Mouse (Mus musculus): Measurements from ENCODE around the gene Gm9913. TPM values are rescaled to one million over a fixed set of nuclear protein-coding genes. Genes with fewer than 3 reads are reported as not detected.

The Gm9913 gene
- total and polyA plus RNA-seq, 2 experiments from 2014 or later, result 0.20 TPM; not detected in 1

DNA sequence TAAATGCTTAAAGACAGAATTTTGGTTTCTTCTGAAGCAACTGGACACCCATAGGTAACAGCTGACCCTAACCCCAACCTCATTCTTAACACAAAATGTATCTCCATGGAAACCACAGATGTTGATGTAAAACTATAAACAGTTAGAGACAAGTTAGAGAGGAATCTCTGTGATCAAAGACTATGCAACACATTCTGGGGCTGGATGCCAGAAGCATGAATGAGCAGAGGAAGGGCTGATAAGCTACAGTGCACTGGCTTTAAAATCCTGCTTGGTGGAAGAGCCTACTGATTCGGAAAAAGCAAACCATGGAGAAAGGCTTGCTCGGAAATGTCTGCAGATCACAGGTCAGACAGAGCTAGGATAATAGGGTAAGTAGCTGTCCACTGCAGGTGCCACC, 31.7 kb upstream of the Gm9913 start:
- Histone ChIP-seq H3K4me3 (ENCODE audit: low read length) (no peak overlapping the region), H3K4me2 (ENCODE audit: low read depth, low read length) (no peak overlapping the region), H3K9ac (replicated peaks; ENCODE audit: low read length) (no peak overlapping the region), H3K27me3 (ENCODE audit: insufficient read depth, low read length) (no peaks in the 10 kb centered on the region), H3K9me3 (ENCODE audit: low read length) (no peaks in the 10 kb centered on the region), H3K36me3 (ENCODE audit: insufficient read depth, low read length) (no peaks in the 10 kb centered on the region), H3K4me1 (ENCODE audit: insufficient read depth, low read length) (no peaks in the 10 kb centered on the region), H3K27ac (no peak overlapping the region)
- 80% methylated on average over 2 of the region's 2 CpGs for WGBS
- DNase-seq (ENCODE audit: low spot score), result no peak
- no peak for TF ChIP-seq CTCF (IDR thresholded peaks at IDR 0.05; ENCODE audit: low read depth)
- ATAC-seq, result no peak

DNA sequence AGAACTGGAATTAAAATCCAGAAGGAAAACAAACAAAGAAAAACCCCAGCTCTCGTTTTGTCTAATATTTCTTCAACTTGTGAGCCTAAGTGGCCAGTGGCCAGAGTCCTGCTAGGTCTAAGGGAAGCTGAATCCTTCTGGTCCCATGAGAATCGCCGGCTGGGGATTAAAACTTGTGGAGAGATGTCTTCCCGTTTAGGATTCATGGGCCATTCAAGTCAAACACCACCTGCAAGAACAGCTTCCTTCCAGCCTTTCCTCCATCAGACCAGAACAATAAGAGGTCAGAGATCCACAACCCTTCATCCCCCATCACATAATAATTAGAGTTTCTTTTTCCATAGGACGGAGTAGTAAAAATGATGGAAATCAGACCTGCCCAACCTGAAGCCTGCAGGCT, 30.2 kb upstream of the Gm9913 start:
- H3K9ac ChIP-seq (replicated peaks; ENCODE audit: low read length), result no peak overlapping the region
- no peaks in the 10 kb centered on the region for H3K9me3 ChIP-seq (ENCODE audit: low read length)
- no peak overlapping the region for H3K27ac ChIP-seq
- no peaks in the 10 kb centered on the region for H3K36me3 ChIP-seq (ENCODE audit: insufficient read depth, low read length)
- 83% methylated on average over 5 of the region's 5 CpGs for whole genome bisulfite sequencing
- no peaks in the 10 kb centered on the region for H3K4me1 ChIP-seq (ENCODE audit: insufficient read depth, low read length)
- no peaks in the 10 kb centered on the region for H3K27me3 ChIP-seq (ENCODE audit: insufficient read depth, low read length)
- H3K4me3 ChIP-seq (ENCODE audit: low read length), result no peak overlapping the region
- DNase-seq (ENCODE audit: low spot score) (no peak), ATAC-seq (no peak)
- TF ChIP-seq CTCF (IDR thresholded peaks at IDR 0.05; ENCODE audit: low read depth), result no peak
- no peak overlapping the region for H3K4me2 ChIP-seq (ENCODE audit: low read depth, low read length)

DNA sequence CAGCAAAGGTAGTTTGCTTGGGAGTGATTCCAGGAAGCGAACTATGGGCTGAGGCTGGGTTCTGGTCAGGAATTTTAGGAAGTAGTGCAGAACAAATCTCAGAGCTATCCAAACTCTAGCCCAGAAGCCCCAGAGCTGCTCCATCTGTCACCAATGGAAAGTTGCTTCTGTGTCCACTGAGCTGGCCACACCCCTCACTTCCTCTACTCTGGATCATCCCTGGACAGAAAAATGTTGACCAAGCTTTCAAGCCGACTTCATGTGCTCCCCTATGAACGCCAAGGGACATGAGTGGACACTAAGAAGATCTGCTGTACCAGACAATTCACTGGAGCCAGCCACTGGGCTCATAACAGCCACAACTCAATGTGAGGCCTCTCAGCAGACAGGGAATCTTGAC, 28.7 kb upstream of the Gm9913 start:
- WGBS, result 86% methylated on average over 3 of the region's 3 CpGs
- no peaks in the 10 kb centered on the region for H3K9me3 ChIP-seq (ENCODE audit: low read length)
- H3K9ac ChIP-seq (replicated peaks; ENCODE audit: low read length), result no peak overlapping the region
- DNase-seq (ENCODE audit: low spot score), result no peak
- H3K36me3 ChIP-seq (ENCODE audit: insufficient read depth, low read length), result no peaks in the 10 kb centered on the region
- H3K4me1 ChIP-seq (ENCODE audit: insufficient read depth, low read length), result no peaks in the 10 kb centered on the region
- no peak overlapping the region for H3K27ac ChIP-seq
- no peak overlapping the region for H3K4me2 ChIP-seq (ENCODE audit: low read depth, low read length)
- ATAC-seq, result no peak
- no peak for TF ChIP-seq CTCF (IDR thresholded peaks at IDR 0.05; ENCODE audit: low read depth)
- H3K27me3 ChIP-seq (ENCODE audit: insufficient read depth, low read length), result no peaks in the 10 kb centered on the region
- no peak overlapping the region for H3K4me3 ChIP-seq (ENCODE audit: low read length)

DNA sequence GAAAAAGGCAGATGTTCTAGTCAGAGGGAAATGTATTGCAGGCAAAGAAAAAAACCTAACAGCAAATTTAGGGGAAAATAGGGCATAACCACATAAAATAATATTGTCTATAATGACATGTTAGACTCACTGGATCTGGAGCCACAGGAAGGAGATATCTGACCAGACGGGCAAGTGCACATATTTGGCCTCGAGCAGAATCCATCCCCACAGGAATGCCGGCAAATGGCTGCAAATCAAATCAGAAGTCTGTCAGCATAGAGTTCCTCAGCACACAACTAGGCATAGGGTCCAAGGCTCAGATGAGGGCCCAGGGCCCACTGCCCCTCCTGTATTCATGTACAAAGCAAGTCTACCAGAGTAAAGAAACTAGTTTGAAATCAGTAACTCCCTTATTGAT, 27.5 kb upstream of the Gm9913 start:
- Histone ChIP-seq H3K4me1 (ENCODE audit: insufficient read depth, low read length) (no peaks in the 10 kb centered on the region), H3K36me3 (ENCODE audit: insufficient read depth, low read length) (no peaks in the 10 kb centered on the region), H3K4me3 (ENCODE audit: low read length) (no peak overlapping the region), H3K27me3 (ENCODE audit: insufficient read depth, low read length) (no peaks in the 10 kb centered on the region), H3K9me3 (ENCODE audit: low read length) (no peaks in the 10 kb centered on the region), H3K27ac (no peak overlapping the region), H3K9ac (replicated peaks; ENCODE audit: low read length) (no peak overlapping the region), H3K4me2 (ENCODE audit: low read depth, low read length) (no peak overlapping the region)
- 76% methylated on average over 3 of the region's 3 CpGs for WGBS
- TF ChIP-seq CTCF (IDR thresholded peaks at IDR 0.05; ENCODE audit: low read depth), result no peak
- DNase-seq (ENCODE audit: low spot score), result no peak
- no peak for ATAC-seq

DNA sequence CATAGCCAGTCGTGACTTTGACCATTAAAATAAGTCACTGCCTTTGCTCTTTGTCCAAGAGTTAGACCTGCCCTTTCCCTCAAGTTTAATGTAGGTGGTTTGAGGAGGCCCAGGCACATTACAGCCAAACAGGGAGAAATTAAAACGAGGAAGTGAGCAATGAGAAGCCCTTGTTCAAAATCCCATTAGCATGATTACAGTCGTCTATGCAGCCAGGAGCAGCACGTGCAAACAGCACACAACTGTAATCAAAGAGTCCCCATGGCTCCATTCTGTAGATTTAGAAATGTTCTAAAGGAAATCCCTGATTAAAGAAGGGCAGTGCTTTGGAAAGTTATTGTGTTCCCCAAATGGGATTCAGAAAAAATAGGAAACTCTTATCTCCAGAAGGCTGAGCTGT, 26.2 kb upstream of the Gm9913 start:
- DNase-seq (ENCODE audit: low spot score) (no peak), ATAC-seq (no peak)
- H3K4me2 ChIP-seq (ENCODE audit: low read depth, low read length), result no peak overlapping the region
- H3K9ac ChIP-seq (replicated peaks; ENCODE audit: low read length), result no peak overlapping the region
- no peak overlapping the region for H3K4me3 ChIP-seq (ENCODE audit: low read length)
- no peaks in the 10 kb centered on the region for H3K4me1 ChIP-seq (ENCODE audit: insufficient read depth, low read length)
- no peak overlapping the region for H3K27ac ChIP-seq
- H3K36me3 ChIP-seq (ENCODE audit: insufficient read depth, low read length), result no peaks in the 10 kb centered on the region
- no peak for TF ChIP-seq CTCF (IDR thresholded peaks at IDR 0.05; ENCODE audit: low read depth)
- 57% methylated on average over 4 of the region's 4 CpGs for WGBS
- H3K9me3 ChIP-seq (ENCODE audit: low read length), result no peaks in the 10 kb centered on the region
- H3K27me3 ChIP-seq (ENCODE audit: insufficient read depth, low read length), result no peaks in the 10 kb centered on the region

DNA sequence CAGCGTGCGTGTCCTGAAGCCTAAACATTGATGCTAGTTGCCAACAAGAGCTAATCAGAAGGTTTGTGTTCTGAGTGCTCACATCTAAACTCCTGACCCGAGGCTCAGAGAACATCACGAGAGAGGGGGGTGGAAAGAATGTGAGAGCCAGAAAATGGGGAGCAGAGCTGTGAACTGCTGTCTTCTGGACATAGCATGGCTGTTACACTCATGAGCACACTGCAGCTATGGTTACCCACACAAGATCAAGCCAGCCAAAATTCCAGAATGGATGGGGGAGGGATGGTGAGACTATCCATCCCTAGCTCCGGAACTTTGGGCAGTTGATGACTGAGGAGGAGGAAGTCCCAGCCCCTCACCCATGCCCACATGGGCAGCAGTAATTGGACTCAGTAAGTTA, 24.8 kb upstream of the Gm9913 start:
- H3K4me3 ChIP-seq (ENCODE audit: low read length), result no peak overlapping the region
- H3K4me1 ChIP-seq (ENCODE audit: insufficient read depth, low read length), result no peaks in the 10 kb centered on the region
- H3K9ac ChIP-seq (replicated peaks; ENCODE audit: low read length), result no peak overlapping the region
- no peaks in the 10 kb centered on the region for H3K36me3 ChIP-seq (ENCODE audit: insufficient read depth, low read length)
- no peaks in the 10 kb centered on the region for H3K27me3 ChIP-seq (ENCODE audit: insufficient read depth, low read length)
- no peak for DNase-seq (ENCODE audit: low spot score)
- no peak for TF ChIP-seq CTCF (IDR thresholded peaks at IDR 0.05; ENCODE audit: low read depth)
- H3K9me3 ChIP-seq (ENCODE audit: low read length), result no peaks in the 10 kb centered on the region
- ATAC-seq, result no peak
- WGBS, result 76% methylated on average over 5 of the region's 5 CpGs
- no peak overlapping the region for H3K4me2 ChIP-seq (ENCODE audit: low read depth, low read length)
- no peak overlapping the region for H3K27ac ChIP-seq

DNA sequence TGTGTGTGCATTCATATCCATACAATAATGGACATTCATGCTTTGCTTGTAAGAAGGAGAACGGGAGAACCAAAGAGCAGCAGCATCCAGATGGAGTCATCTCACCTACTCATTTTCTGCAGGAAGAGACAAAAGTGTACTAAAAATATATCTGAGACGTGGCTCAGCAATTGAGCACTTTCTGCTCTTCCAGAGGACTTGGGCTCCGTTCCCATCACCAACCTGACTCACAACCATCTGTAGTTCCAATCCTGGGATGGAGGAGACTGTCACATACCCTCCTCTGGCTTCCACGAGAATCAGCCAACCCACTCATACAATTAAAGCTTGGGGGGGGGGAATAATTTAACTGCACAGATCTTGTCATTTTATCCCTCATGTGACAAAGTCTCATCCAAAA, 23.8 kb upstream of the Gm9913 start:
- H3K4me2 ChIP-seq (ENCODE audit: low read depth, low read length), result no peak overlapping the region
- no peak overlapping the region for H3K9ac ChIP-seq (replicated peaks; ENCODE audit: low read length)
- no peaks in the 10 kb centered on the region for H3K36me3 ChIP-seq (ENCODE audit: insufficient read depth, low read length)
- no peak overlapping the region for H3K4me3 ChIP-seq (ENCODE audit: low read length)
- no peaks in the 10 kb centered on the region for H3K9me3 ChIP-seq (ENCODE audit: low read length)
- DNase-seq (ENCODE audit: low spot score) (no peak), ATAC-seq (no peak)
- no peak for TF ChIP-seq CTCF (IDR thresholded peaks at IDR 0.05; ENCODE audit: low read depth)
- 85% methylated on average over 4 of the region's 4 CpGs for WGBS
- no peaks in the 10 kb centered on the region for H3K4me1 ChIP-seq (ENCODE audit: insufficient read depth, low read length)
- H3K27ac ChIP-seq, result no peak overlapping the region
- no peaks in the 10 kb centered on the region for H3K27me3 ChIP-seq (ENCODE audit: insufficient read depth, low read length)

All from hindbrain, postnatal 0 days (tissue).